Mouse (Mus musculus): ENCODE data around the gene Nabp1. TPM values are rescaled to one million over a fixed set of nuclear protein-coding genes. Genes with fewer than 3 reads are reported as not detected.
"Not testable (repeated sequence)": the region's sequence is repeated elsewhere in the genome, so short reads cannot be mapped to it uniquely, and the experiment has no call there.

Nabp1 gene
- polyA plus RNA-seq, 1 experiment from 2014 or later: 8.8 TPM

DNA sequence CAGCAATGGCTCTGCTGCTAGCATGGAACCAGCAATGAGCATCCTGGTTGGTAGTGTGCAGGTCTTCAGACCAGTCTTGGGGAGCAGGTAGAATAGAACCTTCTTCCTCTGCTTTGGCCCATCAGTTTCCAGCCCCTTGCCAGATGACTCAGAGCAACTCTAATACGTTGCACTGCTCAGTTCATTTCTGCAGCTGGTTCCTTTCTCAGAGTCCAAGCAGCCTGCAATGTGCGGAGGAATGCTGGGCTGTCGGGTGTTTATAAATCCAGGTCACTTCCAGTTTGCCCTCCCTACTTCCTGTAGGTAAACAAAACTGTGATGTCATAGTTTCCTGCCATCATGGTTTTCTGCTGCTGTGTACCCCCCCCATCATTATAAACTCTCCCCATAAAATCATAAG, 21.0 kb downstream of the Nabp1 start:
- Histone ChIP-seq H3K4me3 (ENCODE audit: low read depth, low read length) (no peak overlapping the region), H3K27ac (ENCODE audit: low read depth, low read length) (no peak overlapping the region), H3K27me3 (ENCODE audit: control insufficient read depth, insufficient read depth, low read length) (no peaks in the 10 kb centered on the region), H3K9me3 (ENCODE audit: control insufficient read depth, low read length) (no peaks in the 10 kb centered on the region), H3K4me2 (ENCODE audit: low read depth) (no peak overlapping the region), H3K9ac (ENCODE audit: low read length) (no peak overlapping the region), H3K4me1 (ENCODE audit: control insufficient read depth, insufficient read depth, low read length) (no peaks in the 10 kb centered on the region), H3K36me3 (ENCODE audit: control insufficient read depth, insufficient read depth, low read length) (no peaks in the 10 kb centered on the region)
- ATAC-seq (ENCODE audit: insufficient read depth, low FRiP score, low TSS enrichment) (no peak), DNase-seq (ENCODE audit: low spot score) (no peak)
- 76% methylated on average over 3 of the region's 3 CpGs for WGBS

GRCm38 (mm10) chr1:51448789-51449188, 29.4 kb downstream of the Nabp1 start:
- WGBS: 71% methylated on average over 2 of the region's 2 CpGs

GRCm38 (mm10) chr1:51445854-51446460, 32.3 kb downstream of the Nabp1 start:
- H3K36me3 ChIP-seq (ENCODE audit: control insufficient read depth, insufficient read depth, low read length): no peaks in the 10 kb centered on the region
- ATAC-seq (ENCODE audit: insufficient read depth, low FRiP score, low TSS enrichment): no peak; the same call in 1 of the 2 replicates
- H3K4me3 ChIP-seq (ENCODE audit: low read depth, low read length): no peak overlapping the region
- no peaks in the 10 kb centered on the region for H3K27me3 ChIP-seq (ENCODE audit: control insufficient read depth, insufficient read depth, low read length)
- DNase-seq (ENCODE audit: low spot score): peak; percentile 51
- no peak overlapping the region for H3K27ac ChIP-seq (ENCODE audit: low read depth, low read length)
- no peaks in the 10 kb centered on the region for H3K9me3 ChIP-seq (ENCODE audit: control insufficient read depth, low read length)
- no peak overlapping the region for H3K9ac ChIP-seq (ENCODE audit: low read length)
- H3K4me2 ChIP-seq (ENCODE audit: low read depth): no peak overlapping the region
- 33% methylated on average over 9 of the region's 9 CpGs for WGBS
- H3K4me1 ChIP-seq (ENCODE audit: control insufficient read depth, insufficient read depth, low read length): no peaks in the 10 kb centered on the region

More at GRCm38 (mm10) chr1:51448789-51449188, 29.4 kb downstream of the Nabp1 start:
- H3K27me3 ChIP-seq (ENCODE audit: control insufficient read depth, insufficient read depth, low read length): no peaks in the 10 kb centered on the region
- no peak overlapping the region for H3K27ac ChIP-seq (ENCODE audit: low read depth, low read length)
- H3K4me3 ChIP-seq (ENCODE audit: low read depth, low read length): no peak overlapping the region
- DNase-seq (ENCODE audit: low spot score) (no peak), ATAC-seq (ENCODE audit: insufficient read depth, low FRiP score, low TSS enrichment) (no peak)
- no peaks in the 10 kb centered on the region for H3K4me1 ChIP-seq (ENCODE audit: control insufficient read depth, insufficient read depth, low read length)
- H3K9me3 ChIP-seq (ENCODE audit: control insufficient read depth, low read length): no peaks in the 10 kb centered on the region
- H3K36me3 ChIP-seq (ENCODE audit: control insufficient read depth, insufficient read depth, low read length): no peaks in the 10 kb centered on the region
- no peak overlapping the region for H3K4me2 ChIP-seq (ENCODE audit: low read depth)
- no peak overlapping the region for H3K9ac ChIP-seq (ENCODE audit: low read length)

GRCm38 (mm10) chr1:51445161-51445853, 32.9 kb downstream of the Nabp1 start:
- Histone ChIP-seq H3K9me3 (ENCODE audit: control insufficient read depth, low read length) (no peaks in the 10 kb centered on the region), H3K36me3 (ENCODE audit: control insufficient read depth, insufficient read depth, low read length) (no peaks in the 10 kb centered on the region), H3K9ac (ENCODE audit: low read length) (no peak overlapping the region), H3K27ac (ENCODE audit: low read depth, low read length) (no peak overlapping the region), H3K4me3 (ENCODE audit: low read depth, low read length) (no peak overlapping the region), H3K4me1 (ENCODE audit: control insufficient read depth, insufficient read depth, low read length) (no peaks in the 10 kb centered on the region), H3K27me3 (ENCODE audit: control insufficient read depth, insufficient read depth, low read length) (no peaks in the 10 kb centered on the region), H3K4me2 (ENCODE audit: low read depth) (no peak overlapping the region)
- WGBS: 65% methylated on average over 5 of the region's 5 CpGs
- DNase-seq (ENCODE audit: low spot score): no peak
- ATAC-seq (ENCODE audit: insufficient read depth, low FRiP score, low TSS enrichment): no peak

DNA sequence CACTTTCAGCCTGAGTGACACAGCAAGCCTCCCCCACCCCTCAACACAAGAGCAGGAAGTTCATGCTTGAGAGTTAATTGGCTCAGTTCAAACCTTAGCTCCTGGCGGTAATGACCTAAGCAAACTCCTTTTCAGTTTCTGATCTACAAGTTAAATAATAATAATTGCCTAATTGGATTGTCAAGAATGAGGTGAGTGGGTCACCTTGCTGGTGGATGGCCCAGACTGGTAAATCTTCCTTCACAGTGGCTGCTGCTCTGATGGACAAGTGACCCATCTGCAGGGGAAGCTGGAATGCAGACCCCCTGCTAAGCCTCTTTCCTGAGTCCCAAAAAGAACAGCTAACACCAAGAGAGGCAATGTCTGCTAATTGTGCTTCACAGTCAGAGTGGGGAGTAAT, 48.5 kb downstream of the Nabp1 start:
- Histone ChIP-seq H3K4me2 (ENCODE audit: low read depth) (no peak overlapping the region), H3K4me3 (ENCODE audit: low read depth, low read length) (no peak overlapping the region), H3K27me3 (ENCODE audit: control insufficient read depth, insufficient read depth, low read length) (no peaks in the 10 kb centered on the region), H3K27ac (ENCODE audit: low read depth, low read length) (no peak overlapping the region), H3K36me3 (ENCODE audit: control insufficient read depth, insufficient read depth, low read length) (no peaks in the 10 kb centered on the region), H3K9ac (ENCODE audit: low read length) (no peak overlapping the region), H3K4me1 (ENCODE audit: control insufficient read depth, insufficient read depth, low read length) (no peaks in the 10 kb centered on the region), H3K9me3 (ENCODE audit: control insufficient read depth, low read length) (no peaks in the 10 kb centered on the region)
- DNase-seq (ENCODE audit: low spot score) (no peak), ATAC-seq (ENCODE audit: insufficient read depth, low FRiP score, low TSS enrichment) (no peak)
- WGBS: 19% methylated on average over 1 of the region's 1 CpGs

DNA sequence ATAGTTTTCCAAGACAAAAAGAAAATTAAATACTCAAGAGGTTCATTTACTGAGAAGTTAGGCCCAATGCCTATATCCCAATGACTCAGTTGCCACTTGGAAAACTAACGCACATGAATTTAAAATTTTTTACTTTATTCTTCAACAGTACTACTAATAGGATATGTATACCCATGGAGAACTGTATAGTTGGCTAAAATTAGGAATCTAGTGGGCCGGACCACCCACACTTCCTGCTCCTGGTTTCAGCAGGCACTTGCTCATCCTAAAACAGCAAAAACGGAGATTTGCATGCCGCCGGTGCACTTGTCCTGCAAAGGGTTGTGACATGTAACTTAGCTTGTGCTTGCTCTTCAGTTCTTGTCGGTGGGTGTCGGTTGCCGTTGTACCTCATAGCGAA, 51.9 kb downstream of the Nabp1 start:
- ATAC-seq (ENCODE audit: insufficient read depth, low FRiP score, low TSS enrichment): no peak
- DNase-seq (ENCODE audit: low spot score): no peak
- no peak overlapping the region for H3K4me3 ChIP-seq (ENCODE audit: low read depth, low read length)
- no peak overlapping the region for H3K27ac ChIP-seq (ENCODE audit: low read depth, low read length)
- H3K36me3 ChIP-seq (ENCODE audit: control insufficient read depth, insufficient read depth, low read length): no peaks in the 10 kb centered on the region
- H3K27me3 ChIP-seq (ENCODE audit: control insufficient read depth, insufficient read depth, low read length): no peaks in the 10 kb centered on the region
- H3K4me1 ChIP-seq (ENCODE audit: control insufficient read depth, insufficient read depth, low read length): no peaks in the 10 kb centered on the region
- H3K9me3 ChIP-seq (ENCODE audit: control insufficient read depth, low read length): no peaks in the 10 kb centered on the region
- 97% methylated on average over 9 of the region's 9 CpGs for WGBS
- H3K4me2 ChIP-seq (ENCODE audit: low read depth): no peak overlapping the region
- no peak overlapping the region for H3K9ac ChIP-seq (ENCODE audit: low read length)

DNA sequence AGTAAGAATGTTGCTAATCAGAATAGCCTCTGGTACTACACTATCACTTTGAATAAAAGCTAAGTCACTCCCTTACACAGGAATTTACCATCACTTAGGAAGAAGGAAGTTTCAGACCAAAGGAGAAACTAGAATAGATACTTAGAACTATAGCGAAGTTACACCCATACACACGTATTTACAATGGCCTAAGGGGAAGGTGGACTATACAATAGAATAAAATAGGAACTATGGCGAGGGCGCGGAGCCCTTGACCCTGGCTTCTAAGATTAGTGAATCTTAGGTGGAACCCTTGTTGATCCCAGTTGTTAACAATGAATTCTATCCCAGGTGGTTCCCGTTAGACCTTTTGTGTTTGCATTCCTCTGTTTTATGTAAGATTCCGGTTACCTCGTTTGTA, 57.2 kb downstream of the Nabp1 start:
- not testable (repeated sequence) for H3K36me3 ChIP-seq (ENCODE audit: control insufficient read depth, insufficient read depth, low read length); H3K4me3 ChIP-seq (ENCODE audit: low read depth, low read length); H3K4me2 ChIP-seq (ENCODE audit: low read depth); ATAC-seq (ENCODE audit: insufficient read depth, low FRiP score, low TSS enrichment); H3K27ac ChIP-seq (ENCODE audit: low read depth, low read length); H3K9ac ChIP-seq (ENCODE audit: low read length); H3K9me3 ChIP-seq (ENCODE audit: control insufficient read depth, low read length); DNase-seq (ENCODE audit: low spot score); H3K27me3 ChIP-seq (ENCODE audit: control insufficient read depth, insufficient read depth, low read length); H3K4me1 ChIP-seq (ENCODE audit: control insufficient read depth, insufficient read depth, low read length)
- WGBS: 92% methylated on average over 8 of the region's 8 CpGs

DNA sequence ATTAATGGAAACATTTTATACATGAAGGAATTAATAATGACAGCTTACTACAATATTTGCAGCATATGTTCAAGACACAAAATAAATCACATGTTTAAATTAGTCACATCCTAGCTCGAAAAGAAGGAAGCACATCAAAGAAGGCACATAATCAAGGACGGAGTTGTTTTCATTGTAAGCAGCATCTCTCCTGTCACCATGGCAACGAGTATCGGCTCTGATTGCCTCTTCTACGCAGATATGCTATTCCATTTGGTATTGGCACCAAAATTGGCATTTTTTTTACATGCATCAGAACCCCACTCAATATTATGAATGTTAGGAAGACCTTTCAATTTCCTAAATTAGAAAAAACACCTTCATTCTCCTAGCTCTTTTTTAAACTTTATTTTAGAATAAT, 59.5 kb downstream of the Nabp1 start:
- no peaks in the 10 kb centered on the region for H3K36me3 ChIP-seq (ENCODE audit: control insufficient read depth, insufficient read depth, low read length)
- 60% methylated on average over 5 of the region's 5 CpGs for WGBS
- no peaks in the 10 kb centered on the region for H3K4me1 ChIP-seq (ENCODE audit: control insufficient read depth, insufficient read depth, low read length)
- no peak overlapping the region for H3K4me3 ChIP-seq (ENCODE audit: low read depth, low read length)
- H3K9ac ChIP-seq (ENCODE audit: low read length): no peak overlapping the region
- no peaks in the 10 kb centered on the region for H3K9me3 ChIP-seq (ENCODE audit: control insufficient read depth, low read length)
- no peak overlapping the region for H3K27ac ChIP-seq (ENCODE audit: low read depth, low read length)
- H3K4me2 ChIP-seq (ENCODE audit: low read depth): no peak overlapping the region
- H3K27me3 ChIP-seq (ENCODE audit: control insufficient read depth, insufficient read depth, low read length): no peaks in the 10 kb centered on the region
- DNase-seq (ENCODE audit: low spot score): no peak
- ATAC-seq (ENCODE audit: insufficient read depth, low FRiP score, low TSS enrichment): no peak
